Mouse (Mus musculus) forebrain, embryonic 11.5 days (tissue): Measurements from ENCODE around the gene P2ry6. TPM values are rescaled to one million over a fixed set of nuclear protein-coding genes. Genes with fewer than 3 reads are reported as not detected.

ENCODE experiments used
- ATAC-seq: fragments of 200-750 bp; cut with Nextera tagmentation; replicated peaks from 2 replicates; pipeline ENCODE4 v1.8.0; 2017; ENCODE audit warnings: moderate TSS enrichment; ENCODE audit not compliant: low FRiP score
- DNase-seq: peaks from one replicate; pipeline ENCODE4 v3.0.0-alpha.2; 2017; ENCODE audit warnings: low spot score
- H3K27ac ChIP-seq: fragments of 300-500 bp; sonication (generic); 2 replicates; pipeline ENCODE4 v1.5.1; 2014; ENCODE audit warnings: low read depth, low read length
- H3K27me3 ChIP-seq: fragments of 300-500 bp; sonication (generic); 2 replicates; pipeline ENCODE4 v1.6.1; 2014; ENCODE audit warnings: mild to moderate bottlenecking, low read length, mixed read lengths; ENCODE audit not compliant: control insufficient read depth, insufficient read depth
- H3K36me3 ChIP-seq: fragments of 300-500 bp; sonication (generic); 2 replicates; pipeline ENCODE4 v1.6.1; 2014; ENCODE audit warnings: mild to moderate bottlenecking, low read length, moderate library complexity, mixed read lengths; ENCODE audit not compliant: control insufficient read depth, insufficient read depth
- H3K4me1 ChIP-seq: fragments of 300-500 bp; sonication (generic); replicated peaks from 2 replicates; pipeline ENCODE4 v1.6.1; 2014; ENCODE audit warnings: low read length, mixed read lengths; ENCODE audit not compliant: control insufficient read depth, insufficient read depth
- H3K4me2 ChIP-seq: fragments of 300-500 bp; sonication (generic); 2 replicates; pipeline ENCODE4 v1.6.1; 2014; ENCODE audit warnings: low read depth, mild to moderate bottlenecking, low read length, moderate library complexity, mixed read lengths; ENCODE audit not compliant: severe bottlenecking
- H3K4me3 ChIP-seq: fragments of 300-500 bp; sonication (generic); 2 replicates; pipeline ENCODE4 v1.5.1; 2014; ENCODE audit warnings: low read depth, low read length
- H3K9ac ChIP-seq: fragments of 300-500 bp; sonication (generic); 2 replicates; pipeline ENCODE4 v1.6.1; 2014; ENCODE audit warnings: low read length
- H3K9me3 ChIP-seq: fragments of 300-500 bp; sonication (generic); 2 replicates; pipeline ENCODE4 v1.6.1; 2016; ENCODE audit warnings: low read length, mixed read lengths; ENCODE audit not compliant: control insufficient read depth
- WGBS: fragments of 180-500 bp; shearing (Covaris S2); extraction: QIAGEN DNeasy Blood & Tissue Kit; methylation state at CpG from one replicate; pipeline ENCODE4 v1.1.7; 2014; 5-methylcytosine and 5-hydroxymethylcytosine counted together
- polyA plus RNA-seq: library from polyadenylated mRNA; unstranded; fragments of >200 nt; fragmentation: Nextera tagmentation; extraction: Ambion mirVana; gene quantifications from 2 replicates; pipeline ENCODE4 v1.2.1, GENCODE M21; 2014

P2ry6 gene
- polyA plus RNA-seq, 1 experiment from 2014 or later: 1.9 TPM

DNA sequence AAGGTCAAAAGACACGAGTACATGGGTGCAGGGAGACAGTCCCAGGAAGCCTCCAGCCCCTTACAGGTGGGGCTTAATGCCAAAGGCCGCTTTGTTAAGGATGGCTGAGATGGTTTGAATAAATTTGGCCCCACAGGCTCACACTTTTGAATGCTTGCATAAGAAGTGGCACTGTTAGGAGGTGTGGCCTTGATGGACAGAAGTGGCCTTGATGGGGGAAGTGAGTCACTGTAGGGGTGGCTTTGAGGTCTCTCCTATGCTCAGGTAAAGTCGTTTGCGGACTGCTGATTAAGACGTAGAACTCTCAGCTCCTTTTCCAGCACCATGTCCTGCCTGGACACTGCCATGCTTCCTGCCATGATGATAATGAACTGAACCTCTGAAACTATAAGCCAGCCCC, 76.6 kb downstream of the P2ry6 start:
- peaks cover 9% of the 10 kb centered on the region; the same call in 1 of the 2 replicates for H3K4me1 ChIP-seq
- no peak overlapping the region for H3K4me2 ChIP-seq
- no peaks in the 10 kb centered on the region for H3K9me3 ChIP-seq
- WGBS: 78% methylated on average over 5 of the region's 5 CpGs
- H3K27ac ChIP-seq: no peak overlapping the region
- DNase-seq (no peak), ATAC-seq (no peak)
- no peaks in the 10 kb centered on the region for H3K27me3 ChIP-seq
- no peaks in the 10 kb centered on the region for H3K36me3 ChIP-seq
- H3K9ac ChIP-seq: no peak overlapping the region
- H3K4me3 ChIP-seq: no peak overlapping the region

DNA sequence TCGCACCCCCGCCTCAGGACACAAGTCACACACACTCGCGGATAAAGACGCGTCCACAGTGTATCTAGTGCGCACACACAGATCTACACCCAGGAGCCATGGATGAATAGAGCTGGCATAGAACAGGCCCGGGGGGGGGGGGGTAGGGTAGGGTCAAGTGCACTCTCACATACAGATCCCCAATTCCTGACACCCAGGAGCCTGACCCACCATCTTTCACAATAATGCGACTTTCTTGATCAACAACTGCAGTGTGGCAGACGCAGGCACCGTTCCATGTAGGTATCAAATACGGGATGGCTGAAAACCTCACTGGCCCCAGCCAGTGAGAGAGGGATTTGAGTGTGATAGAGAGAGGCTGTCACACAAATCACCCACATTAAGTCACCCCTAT, 79.6 kb downstream of the P2ry6 start:
- H3K27me3 ChIP-seq: no peaks in the 10 kb centered on the region
- H3K9ac ChIP-seq: peak overlapping the region; percentile 75
- no peaks in the 10 kb centered on the region for H3K9me3 ChIP-seq
- peak; percentile 47 for ATAC-seq
- H3K4me3 ChIP-seq: peak overlapping the region; percentile 44
- H3K4me1 ChIP-seq: peaks cover 9% of the 10 kb centered on the region; the same call in 1 of the 2 replicates
- peak overlapping the region; percentile 89 for H3K4me2 ChIP-seq
- H3K36me3 ChIP-seq: no peaks in the 10 kb centered on the region
- no peak overlapping the region for H3K27ac ChIP-seq
- 6% methylated on average over 12 of the region's 12 CpGs for WGBS
- peak; percentile 51 for DNase-seq

DNA sequence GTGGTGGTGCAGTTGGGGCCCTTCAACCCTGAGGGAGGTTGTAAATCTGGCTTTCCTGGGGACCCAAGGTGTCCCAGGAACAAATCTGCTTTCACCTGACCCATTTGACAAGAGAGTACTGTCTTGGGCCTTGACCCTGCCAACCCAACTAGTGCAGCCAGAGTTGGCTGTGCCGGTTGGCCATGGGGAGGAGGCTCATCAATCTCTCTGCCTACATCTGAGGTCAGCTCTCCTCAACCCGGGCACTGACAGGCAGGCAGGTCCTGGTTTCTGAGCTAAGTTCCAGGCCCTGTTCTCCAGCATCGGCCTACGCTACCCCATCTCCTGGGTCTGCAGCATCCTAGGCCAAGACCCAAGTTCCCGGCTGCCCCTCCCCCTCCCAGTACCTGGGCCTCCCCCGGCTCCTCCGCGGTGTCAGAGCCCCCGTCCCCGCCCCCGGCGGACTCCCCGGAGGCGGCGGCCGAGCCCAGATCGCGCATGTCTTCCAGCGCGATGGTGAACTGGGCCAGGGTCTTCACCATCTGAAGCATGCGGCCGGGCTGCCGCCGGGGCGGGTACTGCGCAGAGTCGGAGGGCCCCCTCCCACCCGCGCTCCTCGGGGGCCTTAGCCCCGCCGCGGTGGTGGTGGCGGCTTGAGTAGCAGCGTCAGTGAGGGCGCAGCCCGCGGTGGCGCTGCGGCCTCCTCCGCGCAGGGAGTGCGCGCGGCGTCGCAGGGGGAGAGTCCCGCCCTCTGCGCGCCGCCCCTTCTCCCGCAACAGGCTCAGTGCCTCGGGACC, 80.2 kb downstream of the P2ry6 start:
- WGBS: 4% methylated on average over 52 of the region's 53 CpGs
- DNase-seq: peak; percentile 74
- no peaks in the 10 kb centered on the region for H3K36me3 ChIP-seq
- H3K4me3 ChIP-seq: peak overlapping the region; percentile 44
- no peaks in the 10 kb centered on the region for H3K27me3 ChIP-seq
- peak overlapping the region; percentile 89 for H3K4me2 ChIP-seq
- peak overlapping the region; percentile 75 for H3K9ac ChIP-seq
- H3K4me1 ChIP-seq: peaks cover 9% of the 10 kb centered on the region; the same call in 1 of the 2 replicates
- no peaks in the 10 kb centered on the region for H3K9me3 ChIP-seq
- ATAC-seq: peak; percentile 60
- no peak overlapping the region for H3K27ac ChIP-seq

DNA sequence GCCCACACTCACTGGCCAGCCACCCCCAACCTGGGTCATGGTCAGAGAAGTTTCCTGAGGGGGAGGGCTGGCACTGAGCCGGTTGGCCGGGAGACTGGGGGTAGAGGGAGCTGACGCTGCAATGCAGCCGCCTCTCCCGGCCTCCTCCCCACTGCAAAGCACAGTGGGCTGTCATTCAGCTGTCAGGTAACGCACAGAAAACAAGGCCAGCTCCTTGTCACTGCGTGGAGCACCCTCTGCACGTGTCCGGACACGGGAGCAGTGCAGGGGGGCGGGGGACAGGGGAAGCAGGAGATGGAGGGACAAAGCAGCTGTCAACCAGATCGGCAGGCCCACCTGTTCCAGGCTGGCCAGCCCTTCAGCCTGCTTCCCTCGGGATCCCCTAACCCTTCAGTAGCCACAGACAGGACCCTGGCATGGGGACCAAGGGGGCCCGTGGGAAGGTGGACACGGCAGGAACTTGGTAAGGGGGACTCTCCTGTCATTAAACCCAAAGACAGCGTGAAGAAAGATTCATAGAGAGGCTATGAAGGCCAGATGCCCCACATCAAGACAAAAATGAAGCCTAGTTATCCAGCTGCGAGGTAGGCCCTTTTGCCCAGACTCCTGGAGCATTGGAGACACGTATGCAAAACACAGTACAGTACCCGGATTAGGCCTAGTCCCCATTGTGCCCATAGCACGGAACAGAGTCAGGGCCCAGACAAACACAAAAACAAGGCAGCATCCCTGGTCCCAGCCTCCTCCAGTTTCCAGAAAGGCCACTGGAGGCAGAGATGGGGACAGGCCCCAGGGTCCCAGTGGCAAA, 81.0 kb downstream of the P2ry6 start:
- no peaks in the 10 kb centered on the region for H3K27me3 ChIP-seq
- H3K9me3 ChIP-seq: no peaks in the 10 kb centered on the region
- DNase-seq (peak; percentile 50), ATAC-seq (peak; percentile 16; the same call in 1 of the 2 replicates)
- peaks cover 9% of the 10 kb centered on the region; the same call in 1 of the 2 replicates for H3K4me1 ChIP-seq
- peak overlapping the region; percentile 89; the same call in 1 of the 2 replicates for H3K4me2 ChIP-seq
- no peaks in the 10 kb centered on the region for H3K36me3 ChIP-seq
- H3K27ac ChIP-seq: no peak overlapping the region
- no peak overlapping the region for H3K9ac ChIP-seq
- no peak overlapping the region for H3K4me3 ChIP-seq
- WGBS: 51% methylated on average over 20 of the region's 20 CpGs

Other genes starting within 250 kb of the P2ry6 start
- gene Relt, start 111.2 kb downstream of the P2ry6 start, polyA plus RNA-seq: 2.5 and 2.7 TPM in 2 replicates
- 7.8 and 10.1 TPM in 2 replicates for gene Arhgef17, start 42.5 kb downstream of the P2ry6 start, polyA plus RNA-seq
- gene P2ry2, start 38.2 kb upstream of the P2ry6 start, polyA plus RNA-seq: 0.23 and 0.29 TPM in 2 replicates
- 31.0 and 33.2 TPM in 2 replicates for gene Fchsd2, start 118.2 kb upstream of the P2ry6 start, polyA plus RNA-seq